Mouse (Mus musculus): ENCODE results near the gene Enho. TPM values are rescaled to one million over a fixed set of nuclear protein-coding genes. Genes with fewer than 3 reads are reported as not detected.

Enho gene
- polyA plus RNA-seq, 1 experiment from 2014 or later = 25.0 TPM

- 50% methylated on average over 17 of the region's 17 CpGs for WGBS
- DNase-seq (ENCODE audit: low spot score) = no peak
- TF ChIP-seq CTCF (IDR thresholded peaks at IDR 0.05) = no peak
- TF ChIP-seq EP300 (IDR thresholded peaks at IDR 0.05) = no peak
- H3K9me3 ChIP-seq (ENCODE audit: low read length) = no peaks in the 10 kb centered on the region
- H3K36me3 ChIP-seq (ENCODE audit: insufficient read depth, low read length) = no peaks in the 10 kb centered on the region
- H3K4me3 ChIP-seq (ENCODE audit: low read depth, low read length) = no peak overlapping the region
- H3K27ac ChIP-seq (ENCODE audit: low read length) = no peak overlapping the region
- H3K9ac ChIP-seq (replicated peaks; ENCODE audit: low read depth) = no peak overlapping the region
- no peaks in the 10 kb centered on the region for H3K27me3 ChIP-seq (replicated peaks; ENCODE audit: insufficient read depth, low read length)
- ATAC-seq = no peak
- no peak overlapping the region for H3K4me2 ChIP-seq (replicated peaks; ENCODE audit: low read depth, low read length)
- no peaks in the 10 kb centered on the region for H3K4me1 ChIP-seq (ENCODE audit: insufficient read depth, low read depth, low read length)
These were observed 36.3 kb upstream of the Enho start for GRCm38 (mm10) chr4:41676248-41677005.

DNA sequence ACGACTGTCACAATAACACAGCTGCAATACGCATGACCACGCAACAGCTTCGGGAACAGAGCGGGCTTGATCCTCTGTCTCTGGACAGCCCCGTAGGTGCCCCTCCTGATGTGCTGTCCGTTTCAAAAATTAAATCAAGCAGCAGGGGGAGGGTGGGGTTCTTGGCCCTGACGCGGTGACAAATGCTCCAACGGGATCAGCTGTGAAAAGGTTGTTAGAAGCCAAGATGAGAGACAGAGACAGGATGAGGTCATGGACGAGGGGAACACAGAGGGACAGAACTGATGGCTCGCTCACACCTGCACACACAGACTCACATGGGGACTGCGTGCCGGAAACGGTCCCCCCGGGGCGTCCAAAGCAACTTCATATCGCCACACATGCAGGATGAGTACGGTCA is 33.1 kb upstream of the Enho start:
- 69% methylated on average over 19 of the region's 19 CpGs for WGBS
- TF ChIP-seq EP300 (IDR thresholded peaks at IDR 0.05) (no peak), CTCF (IDR thresholded peaks at IDR 0.05) (no peak)
- no peaks in the 10 kb centered on the region for H3K4me1 ChIP-seq (ENCODE audit: insufficient read depth, low read depth, low read length)

GRCm38 (mm10) chr4:41672522-41672963 is 32.4 kb upstream of the Enho start:
- no peak overlapping the region for H3K4me2 ChIP-seq (replicated peaks; ENCODE audit: low read depth, low read length)
- DNase-seq (ENCODE audit: low spot score) = no peak
- 44% methylated on average over 8 of the region's 8 CpGs for WGBS
- no peaks in the 10 kb centered on the region for H3K27me3 ChIP-seq (replicated peaks; ENCODE audit: insufficient read depth, low read length)
- TF ChIP-seq CTCF (IDR thresholded peaks at IDR 0.05) (no peak), EP300 (IDR thresholded peaks at IDR 0.05) (no peak)
- no peaks in the 10 kb centered on the region for H3K36me3 ChIP-seq (ENCODE audit: insufficient read depth, low read length)
- H3K9me3 ChIP-seq (ENCODE audit: low read length) = no peaks in the 10 kb centered on the region
- H3K27ac ChIP-seq (ENCODE audit: low read length) = no peak overlapping the region
- no peak overlapping the region for H3K4me3 ChIP-seq (ENCODE audit: low read depth, low read length)
- H3K4me1 ChIP-seq (ENCODE audit: insufficient read depth, low read depth, low read length) = no peaks in the 10 kb centered on the region
- no peak overlapping the region for H3K9ac ChIP-seq (replicated peaks; ENCODE audit: low read depth)
- ATAC-seq = no peak

More for the DNA sequence above, 33.1 kb upstream of the Enho start:
- Histone ChIP-seq H3K36me3 (ENCODE audit: insufficient read depth, low read length) (no peaks in the 10 kb centered on the region), H3K4me2 (replicated peaks; ENCODE audit: low read depth, low read length) (no peak overlapping the region), H3K27ac (ENCODE audit: low read length) (no peak overlapping the region), H3K9ac (replicated peaks; ENCODE audit: low read depth) (no peak overlapping the region), H3K9me3 (ENCODE audit: low read length) (no peaks in the 10 kb centered on the region), H3K27me3 (replicated peaks; ENCODE audit: insufficient read depth, low read length) (no peaks in the 10 kb centered on the region), H3K4me3 (ENCODE audit: low read depth, low read length) (no peak overlapping the region)
- DNase-seq (ENCODE audit: low spot score) (no peak), ATAC-seq (no peak)

- WGBS = 52% methylated on average over 8 of the region's 8 CpGs
- Histone ChIP-seq H3K9ac (replicated peaks; ENCODE audit: low read depth) (no peak overlapping the region), H3K4me1 (ENCODE audit: insufficient read depth, low read depth, low read length) (no peaks in the 10 kb centered on the region), H3K4me3 (ENCODE audit: low read depth, low read length) (no peak overlapping the region), H3K27me3 (replicated peaks; ENCODE audit: insufficient read depth, low read length) (no peaks in the 10 kb centered on the region), H3K27ac (ENCODE audit: low read length) (no peak overlapping the region), H3K36me3 (ENCODE audit: insufficient read depth, low read length) (no peaks in the 10 kb centered on the region), H3K4me2 (replicated peaks; ENCODE audit: low read depth, low read length) (no peak overlapping the region), H3K9me3 (ENCODE audit: low read length) (no peaks in the 10 kb centered on the region)
- ATAC-seq = no peak
- TF ChIP-seq EP300 (IDR thresholded peaks at IDR 0.05) (no peak), CTCF (IDR thresholded peaks at IDR 0.05) (no peak)
- no peak for DNase-seq (ENCODE audit: low spot score)
These were observed 31.9 kb upstream of the Enho start for GRCm38 (mm10) chr4:41671963-41672480.

DNA sequence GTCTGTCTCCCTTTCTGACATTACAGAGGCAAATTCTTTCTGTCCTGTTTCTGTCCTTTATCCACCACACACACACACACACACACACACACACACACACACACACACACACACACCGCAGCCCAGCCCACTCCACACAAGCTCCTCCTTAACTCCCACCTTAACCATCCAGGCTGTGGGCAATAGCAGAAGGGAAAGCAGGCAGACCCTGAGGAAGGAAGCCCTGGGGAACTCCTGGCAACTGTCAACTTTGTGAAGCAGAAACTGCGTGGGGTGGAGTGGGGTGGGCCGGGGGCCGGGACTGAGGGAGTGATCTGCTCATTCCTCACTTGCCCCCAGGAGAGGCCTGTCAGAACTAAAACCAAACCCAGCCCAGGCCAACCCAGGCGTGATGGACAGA is 31.4 kb upstream of the Enho start:
- no peaks in the 10 kb centered on the region for H3K36me3 ChIP-seq (ENCODE audit: insufficient read depth, low read length)
- H3K27ac ChIP-seq (ENCODE audit: low read length) = no peak overlapping the region
- no peaks in the 10 kb centered on the region for H3K9me3 ChIP-seq (ENCODE audit: low read length)
- H3K4me3 ChIP-seq (ENCODE audit: low read depth, low read length) = no peak overlapping the region
- H3K27me3 ChIP-seq (replicated peaks; ENCODE audit: insufficient read depth, low read length) = no peaks in the 10 kb centered on the region
- H3K4me1 ChIP-seq (ENCODE audit: insufficient read depth, low read depth, low read length) = no peaks in the 10 kb centered on the region
- H3K9ac ChIP-seq (replicated peaks; ENCODE audit: low read depth) = no peak overlapping the region
- ATAC-seq (no peak), DNase-seq (ENCODE audit: low spot score) (no peak)
- no peak overlapping the region for H3K4me2 ChIP-seq (replicated peaks; ENCODE audit: low read depth, low read length)
- WGBS = 46% methylated on average over 5 of the region's 5 CpGs
- TF ChIP-seq CTCF (IDR thresholded peaks at IDR 0.05) = no peak
- no peak for TF ChIP-seq EP300 (IDR thresholded peaks at IDR 0.05)

- Histone ChIP-seq H3K4me1 (ENCODE audit: insufficient read depth, low read depth, low read length) (no peaks in the 10 kb centered on the region), H3K36me3 (ENCODE audit: insufficient read depth, low read length) (no peaks in the 10 kb centered on the region), H3K4me3 (ENCODE audit: low read depth, low read length) (no peak overlapping the region), H3K27ac (ENCODE audit: low read length) (no peak overlapping the region), H3K4me2 (replicated peaks; ENCODE audit: low read depth, low read length) (no peak overlapping the region), H3K9me3 (ENCODE audit: low read length) (no peaks in the 10 kb centered on the region), H3K9ac (replicated peaks; ENCODE audit: low read depth) (no peak overlapping the region), H3K27me3 (replicated peaks; ENCODE audit: insufficient read depth, low read length) (no peaks in the 10 kb centered on the region)
- 81% methylated on average over 18 of the region's 18 CpGs for WGBS
- DNase-seq (ENCODE audit: low spot score) (no peak), ATAC-seq (no peak)
- no peak for TF ChIP-seq CTCF (IDR thresholded peaks at IDR 0.05)
- no peak for TF ChIP-seq EP300 (IDR thresholded peaks at IDR 0.05)
These were observed 30.7 kb upstream of the Enho start for GRCm38 (mm10) chr4:41670836-41671235.

Measured in lung, postnatal 0 days (tissue).